29 mouse cellular contexts compared by ENCODE assay signal in the genomic region with DNA sequence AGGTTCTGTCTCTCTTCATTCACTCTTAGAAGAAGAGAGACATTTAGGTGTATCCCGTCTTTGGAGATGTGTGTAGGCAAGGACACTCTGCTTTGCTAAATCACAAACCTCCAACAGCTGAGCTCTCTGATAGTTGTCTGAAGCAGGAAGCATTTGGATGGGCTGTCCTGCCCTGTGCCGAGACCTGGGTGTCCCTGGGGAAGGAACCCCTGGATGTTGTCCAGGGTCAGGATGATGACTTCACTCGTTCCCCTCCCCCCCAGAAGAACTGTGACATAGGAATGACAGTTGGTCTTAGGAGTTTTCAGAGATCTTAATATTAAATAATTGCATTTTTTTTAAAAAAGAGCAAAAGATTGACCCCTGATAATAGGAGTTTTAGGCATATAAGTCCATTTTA.
DNase-seq lines count a peak whose midpoint lies in the region; ATAC-seq lines count a peak whose summit lies in the region.
"Had no signal": no experiment of that assay in that cellular context is flagged by ENCODE, and none has a peak within 500 bp of the region (broad histone marks: within the 10 kb centered on the region; RNA-seq: fewer than 3 reads in every experiment).

No protein-coding gene starts in this region.

- no peaks in the 10 kb centered on the region for H3K36me3 ChIP-seq in kidney, embryonic 15.5 days
- H3K36me3 ChIP-seq: embryonic facial prominence, embryonic 10.5 days; embryonic facial prominence, embryonic 15.5 days; forebrain, embryonic 12.5 days; heart, embryonic 15.5 days; intestine, embryonic 15.5 days; limb, embryonic 13.5 days; lung, embryonic 15.5 days; neural tube, embryonic 12.5 days had no signal

- DNase-seq in heart, adult 11 months = peak; percentile 90
- DNase-seq in heart, adult 9 months (ENCODE audit: low spot score in 2 of 2) = no peak
- DNase-seq in kidney, postnatal 10 days = peak; percentile 41
- peak; percentile 62 for DNase-seq in adrenal gland, postnatal 14 days
- DNase-seq in heart, postnatal 36 days = peak; percentile 30 to 39
- DNase-seq in spleen, postnatal 14 days (ENCODE audit: low spot score in 2 of 2) = no peak
- DNase-seq: cerebellum, adult 2 months; cerebellum, postnatal 14 days; forebrain, postnatal 0 days; gastrocnemius, postnatal 10 days; right cerebral cortex, postnatal 4 days; thymus, postnatal 4 days had no signal

- no peak overlapping the region for H3K27ac ChIP-seq in kidney, embryonic 15.5 days
- H3K27ac ChIP-seq: embryonic facial prominence, embryonic 10.5 days; embryonic facial prominence, embryonic 15.5 days; forebrain, embryonic 12.5 days; heart, embryonic 15.5 days; hindbrain, postnatal 0 days; intestine, embryonic 15.5 days; left cerebral cortex, adult 2 months; limb, embryonic 13.5 days; lung, embryonic 15.5 days; neural tube, embryonic 12.5 days had no signal

- no peak overlapping the region for H3K4me2 ChIP-seq in kidney, embryonic 15.5 days
- H3K4me2 ChIP-seq: embryonic facial prominence, embryonic 15.5 days; forebrain, embryonic 12.5 days; heart, embryonic 15.5 days; intestine, embryonic 15.5 days; limb, embryonic 13.5 days; liver, embryonic 11.5 days; lung, embryonic 15.5 days; midbrain, embryonic 11.5 days; neural tube, embryonic 12.5 days had no signal

- H3K9me3 ChIP-seq in kidney, embryonic 15.5 days (replicated peaks) = no peaks in the 10 kb centered on the region
- H3K9me3 ChIP-seq: embryonic facial prominence, embryonic 10.5 days; embryonic facial prominence, embryonic 15.5 days; forebrain, embryonic 12.5 days; heart, embryonic 15.5 days; intestine, embryonic 15.5 days; limb, embryonic 13.5 days; lung, embryonic 15.5 days; neural tube, embryonic 12.5 days had no signal

- ATAC-seq in kidney, embryonic 15.5 days (replicated peaks; ENCODE audit: low FRiP score) = no peak
- ATAC-seq in frontal cortex, adult (ENCODE audit: low TSS enrichment) = no peak
- ATAC-seq: forebrain, postnatal 0 days; hindbrain, postnatal 0 days; intestine, embryonic 15.5 days; midbrain, embryonic 16.5 days; Patski had no signal

- H3K4me3 ChIP-seq in kidney, embryonic 15.5 days (replicated peaks) = no peak overlapping the region
- H3K4me3 ChIP-seq: embryonic facial prominence, embryonic 10.5 days; embryonic facial prominence, embryonic 15.5 days; forebrain, embryonic 12.5 days; heart, embryonic 15.5 days; intestine, embryonic 15.5 days; left cerebral cortex, adult 2 months; limb, embryonic 13.5 days; lung, embryonic 15.5 days; myocyte; neural tube, embryonic 12.5 days had no signal

- H3K4me1 ChIP-seq in kidney, embryonic 15.5 days = no peaks in the 10 kb centered on the region
- H3K4me1 ChIP-seq: embryonic facial prominence, embryonic 10.5 days; embryonic facial prominence, embryonic 15.5 days; forebrain, embryonic 12.5 days; heart, embryonic 15.5 days; intestine, embryonic 15.5 days; limb, embryonic 13.5 days; lung, embryonic 15.5 days; neural tube, embryonic 12.5 days had no signal

- no peak overlapping the region for H3K9ac ChIP-seq in kidney, embryonic 15.5 days
- H3K9ac ChIP-seq: embryonic facial prominence, embryonic 15.5 days; forebrain, embryonic 12.5 days; forebrain, postnatal 0 days; heart, embryonic 15.5 days; intestine, embryonic 15.5 days; limb, embryonic 13.5 days; lung, embryonic 15.5 days; neural tube, embryonic 12.5 days had no signal

- 72% methylated on average over 3 of the region's 3 CpGs for WGBS in kidney, embryonic 15.5 days

- no peaks in the 10 kb centered on the region for H3K27me3 ChIP-seq in kidney, embryonic 15.5 days
- H3K27me3 ChIP-seq: embryonic facial prominence, embryonic 15.5 days; forebrain, embryonic 12.5 days; heart, embryonic 15.5 days; intestine, embryonic 15.5 days; lung, embryonic 15.5 days; neural tube, embryonic 12.5 days had no signal

- intact Hi-C loops in heart, postnatal 36 days (cut with DNase I) = no loop called here

Comparison
In these comparisons a context has a peak if more than half of its experiments do, and no peak if none do; other contexts are left out.
1. DNase-seq: peak in heart, adult 11 months (single experiment), kidney, postnatal 10 days (single experiment), adrenal gland, postnatal 14 days (single experiment) and heart, postnatal 36 days (2 of 2); none in heart, adult 9 months (0 of 2) and spleen, postnatal 14 days (0 of 2).